Mouse (Mus musculus): ENCODE results near the gene Sh3rf1.

GRCm38 (mm10) chr8:61384536-61384935, 160.9 kb downstream of the Sh3rf1 start:
- TF ChIP-seq CTCF (IDR thresholded peaks at IDR 0.05; ENCODE audit: insufficient read depth, low read length) (0 out of 2 replicates have a peak, but pooled peaks have one; percentile 1), POLR2A (IDR thresholded peaks at IDR 0.05; ENCODE audit: borderline replicate concordance, extremely low read depth, low read depth, low read length) (no peak)

Data from lung, adult 2 months (tissue).